Mouse (Mus musculus): Measurements from ENCODE around the gene Pde4c. TPM values are rescaled to one million over a fixed set of nuclear protein-coding genes. Genes with fewer than 3 reads are reported as not detected.

The Pde4c gene
- polyA plus RNA-seq, 1 experiment = 6.2 TPM

- H3K4me1 ChIP-seq (replicated peaks; ENCODE audit: control insufficient read depth, insufficient read depth, low read length) = peaks cover 15% of the 10 kb centered on the region
- WGBS = 91% methylated on average over 5 of the region's 5 CpGs
- no peak overlapping the region for H3K4me3 ChIP-seq (ENCODE audit: control insufficient read depth, insufficient read depth, low read length)
- no peak overlapping the region for H3K27ac ChIP-seq (ENCODE audit: control insufficient read depth, insufficient read depth, low read length)
- TF ChIP-seq POLR2A (IDR thresholded peaks at IDR 0.05; ENCODE audit: control insufficient read depth, extremely low read depth, insufficient read depth, low read length, poor library complexity) = no peak
- TF ChIP-seq CTCF (IDR thresholded peaks at IDR 0.05; ENCODE audit: borderline replicate concordance, control insufficient read depth, extremely low read depth, insufficient read depth, low read length, poor library complexity) = no peak
- H3K27me3 ChIP-seq (ENCODE audit: control insufficient read depth, insufficient read depth, low read length) = no peaks in the 10 kb centered on the region
- no peak for DNase-seq
- peaks cover 12% of the 10 kb centered on the region for H3K36me3 ChIP-seq (ENCODE audit: control insufficient read depth, insufficient read depth, low read length)
Observed at GRCm38 (mm10) chr8:70775227-70775626, 51.7 kb downstream of the Pde4c start.

- Histone ChIP-seq H3K4me3 (ENCODE audit: control insufficient read depth, insufficient read depth, low read length) (peak overlapping the region; percentile 59), H3K27me3 (ENCODE audit: control insufficient read depth, insufficient read depth, low read length) (no peaks in the 10 kb centered on the region), H3K27ac (ENCODE audit: control insufficient read depth, insufficient read depth, low read length) (no peak overlapping the region), H3K4me1 (replicated peaks; ENCODE audit: control insufficient read depth, insufficient read depth, low read length) (peaks cover 15% of the 10 kb centered on the region), H3K36me3 (ENCODE audit: control insufficient read depth, insufficient read depth, low read length) (peaks cover 19% of the 10 kb centered on the region)
- 2% methylated on average over 34 of the region's 34 CpGs for WGBS
- no peak for DNase-seq
- TF ChIP-seq CTCF (IDR thresholded peaks at IDR 0.05; ENCODE audit: borderline replicate concordance, control insufficient read depth, extremely low read depth, insufficient read depth, low read length, poor library complexity) (no peak), POLR2A (IDR thresholded peaks at IDR 0.05; ENCODE audit: control insufficient read depth, extremely low read depth, insufficient read depth, low read length, poor library complexity) (no peak)
Observed at GRCm38 (mm10) chr8:70775851-70776495, 52.5 kb downstream of the Pde4c start.

GRCm38 (mm10) chr8:70776496-70777444, 53.2 kb downstream of the Pde4c start, which contains the start of gene Pik3r2:
Pik3r2 (minus strand) TSS chr8:70776713.
- peak within 1 kb of the TSS; percentile 85 for H3K27ac ChIP-seq (ENCODE audit: control insufficient read depth, insufficient read depth, low read length)
- H3K4me1 ChIP-seq (replicated peaks; ENCODE audit: control insufficient read depth, insufficient read depth, low read length) = peaks cover 15% of the 10 kb centered on the region
- H3K27me3 ChIP-seq (ENCODE audit: control insufficient read depth, insufficient read depth, low read length) = no peaks in the 10 kb centered on the region
- peak; percentile 98 for DNase-seq
- under 1% methylated on average over 94 of the region's 94 CpGs for WGBS
- H3K36me3 ChIP-seq (ENCODE audit: control insufficient read depth, insufficient read depth, low read length) = peaks cover 27% of the 10 kb centered on the region
- H3K4me3 ChIP-seq (ENCODE audit: control insufficient read depth, insufficient read depth, low read length) = peak within 1 kb of the TSS; percentile 59
- TF ChIP-seq CTCF (IDR thresholded peaks at IDR 0.05; ENCODE audit: borderline replicate concordance, control insufficient read depth, extremely low read depth, insufficient read depth, low read length, poor library complexity) (peak; percentile 54; the same call in 1 of the 2 replicates), POLR2A (IDR thresholded peaks at IDR 0.05; ENCODE audit: control insufficient read depth, extremely low read depth, insufficient read depth, low read length, poor library complexity) (peak; percentile 49)

GRCm38 (mm10) chr8:70780093-70780492, 56.6 kb downstream of the Pde4c start:
- no peak for DNase-seq
- Histone ChIP-seq H3K36me3 (ENCODE audit: control insufficient read depth, insufficient read depth, low read length) (peaks cover 53% of the 10 kb centered on the region), H3K4me1 (replicated peaks; ENCODE audit: control insufficient read depth, insufficient read depth, low read length) (peaks cover 15% of the 10 kb centered on the region), H3K4me3 (ENCODE audit: control insufficient read depth, insufficient read depth, low read length) (no peak overlapping the region), H3K27me3 (ENCODE audit: control insufficient read depth, insufficient read depth, low read length) (no peaks in the 10 kb centered on the region), H3K27ac (ENCODE audit: control insufficient read depth, insufficient read depth, low read length) (no peak overlapping the region)
- TF ChIP-seq CTCF (IDR thresholded peaks at IDR 0.05; ENCODE audit: borderline replicate concordance, control insufficient read depth, extremely low read depth, insufficient read depth, low read length, poor library complexity) (no peak), POLR2A (IDR thresholded peaks at IDR 0.05; ENCODE audit: control insufficient read depth, extremely low read depth, insufficient read depth, low read length, poor library complexity) (no peak)
- 91% methylated on average over 11 of the region's 11 CpGs for WGBS

GRCm38 (mm10) chr8:70786291-70787050, 63.0 kb downstream of the Pde4c start:
- Histone ChIP-seq H3K4me1 (replicated peaks; ENCODE audit: control insufficient read depth, insufficient read depth, low read length) (peaks cover 9% of the 10 kb centered on the region), H3K27me3 (ENCODE audit: control insufficient read depth, insufficient read depth, low read length) (no peaks in the 10 kb centered on the region), H3K27ac (ENCODE audit: control insufficient read depth, insufficient read depth, low read length) (no peak overlapping the region), H3K4me3 (ENCODE audit: control insufficient read depth, insufficient read depth, low read length) (no peak overlapping the region), H3K36me3 (ENCODE audit: control insufficient read depth, insufficient read depth, low read length) (peaks cover 70% of the 10 kb centered on the region)
- TF ChIP-seq POLR2A (IDR thresholded peaks at IDR 0.05; ENCODE audit: control insufficient read depth, extremely low read depth, insufficient read depth, low read length, poor library complexity) (no peak), CTCF (IDR thresholded peaks at IDR 0.05; ENCODE audit: borderline replicate concordance, control insufficient read depth, extremely low read depth, insufficient read depth, low read length, poor library complexity) (no peak)
- no peak for DNase-seq
- 95% methylated on average over 25 of the region's 25 CpGs for WGBS

GRCm38 (mm10) chr8:70787051-70787445, 63.5 kb downstream of the Pde4c start:
- Histone ChIP-seq H3K36me3 (ENCODE audit: control insufficient read depth, insufficient read depth, low read length) (peaks cover 64% of the 10 kb centered on the region), H3K27me3 (ENCODE audit: control insufficient read depth, insufficient read depth, low read length) (no peaks in the 10 kb centered on the region), H3K27ac (ENCODE audit: control insufficient read depth, insufficient read depth, low read length) (no peak overlapping the region), H3K4me3 (ENCODE audit: control insufficient read depth, insufficient read depth, low read length) (no peak overlapping the region), H3K4me1 (replicated peaks; ENCODE audit: control insufficient read depth, insufficient read depth, low read length) (peaks cover 9% of the 10 kb centered on the region)
- 93% methylated on average over 3 of the region's 3 CpGs for WGBS
- no peak for DNase-seq
- no peak for TF ChIP-seq CTCF (IDR thresholded peaks at IDR 0.05; ENCODE audit: borderline replicate concordance, control insufficient read depth, extremely low read depth, insufficient read depth, low read length, poor library complexity)
- no peak for TF ChIP-seq POLR2A (IDR thresholded peaks at IDR 0.05; ENCODE audit: control insufficient read depth, extremely low read depth, insufficient read depth, low read length, poor library complexity)
